Mouse (Mus musculus) kidney, postnatal 36 days (tissue): Measurements from ENCODE around the gene Wdr78.

Source experiments
- DNase-seq, 2 experiments: peaks; one replicate each; pipeline ENCODE4 v3.0.0; 2021 to 2022; ENCODE audit warnings: mixed read lengths in 2 of 2

Gene Wdr78

GRCm38 (mm10) chr4:103114184-103115111, at the start of gene Wdr78, which contains the start of gene Mier1:
Gene Wdr78, minus strand, starts transcription at chr4:103114555.
Gene Mier1, plus strand, starts transcription at chr4:103114390.
- peak; percentile 97 to 98 for DNase-seq

- DNase-seq: no peak
These were observed 44.4 kb upstream of the Wdr78 start for GRCm38 (mm10) chr4:103158781-103159180.

GRCm38 (mm10) chr4:103151946-103152345, 37.6 kb upstream of the Wdr78 start:
- DNase-seq: no peak

- peak; percentile 71 to 93 for DNase-seq
These were observed 32.0 kb upstream of the Wdr78 start for GRCm38 (mm10) chr4:103146339-103146738.

- DNase-seq: no peak
These were observed 22.6 kb upstream of the Wdr78 start for GRCm38 (mm10) chr4:103136946-103137345.

- DNase-seq: no peak
These were observed 12.2 kb upstream of the Wdr78 start for GRCm38 (mm10) chr4:103126533-103126932.

- DNase-seq: no peak
These were observed 9.3 kb upstream of the Wdr78 start for GRCm38 (mm10) chr4:103123606-103124005.

- DNase-seq: no peak
These were observed 8.7 kb upstream of the Wdr78 start for GRCm38 (mm10) chr4:103123086-103123485.

GRCm38 (mm10) chr4:103120874-103121389, 6.6 kb upstream of the Wdr78 start:
- no peak for DNase-seq

GRCm38 (mm10) chr4:103120395-103120794, 6.0 kb upstream of the Wdr78 start:
- no peak for DNase-seq

GRCm38 (mm10) chr4:103120028-103120384, 5.7 kb upstream of the Wdr78 start:
- DNase-seq: no peak

GRCm38 (mm10) chr4:103119229-103120027, 5.1 kb upstream of the Wdr78 start:
- DNase-seq: peak; percentile 82 to 91

- no peak for DNase-seq
These were observed 4.5 kb upstream of the Wdr78 start for GRCm38 (mm10) chr4:103118888-103119228.

GRCm38 (mm10) chr4:103113402-103113801, 953 bp downstream of the Wdr78 start:
- DNase-seq: no peak

GRCm38 (mm10) chr4:103112651-103113050, 1.7 kb downstream of the Wdr78 start:
- no peak for DNase-seq

- DNase-seq: no peak
These were observed 15.8 kb downstream of the Wdr78 start for GRCm38 (mm10) chr4:103098532-103098931.

GRCm38 (mm10) chr4:103095921-103096320, 18.4 kb downstream of the Wdr78 start:
- DNase-seq: no peak

GRCm38 (mm10) chr4:103085237-103085636, 29.1 kb downstream of the Wdr78 start:
- no peak for DNase-seq

GRCm38 (mm10) chr4:103070631-103071030, 43.7 kb downstream of the Wdr78 start:
- DNase-seq: no peak

- no peak for DNase-seq
These were observed 46.3 kb downstream of the Wdr78 start for GRCm38 (mm10) chr4:103067906-103068655.

- DNase-seq: no peak
These were observed 49.4 kb downstream of the Wdr78 start for GRCm38 (mm10) chr4:103064976-103065375.

GRCm38 (mm10) chr4:103064421-103064820, 49.9 kb downstream of the Wdr78 start:
- DNase-seq: no peak

GRCm38 (mm10) chr4:103056909-103057308, 57.4 kb downstream of the Wdr78 start:
- no peak for DNase-seq
